Mouse (Mus musculus): ENCODE results near the gene Cnih1.
"Not testable (repeated sequence)": the region's sequence is repeated elsewhere in the genome, so short reads cannot be mapped to it uniquely, and the experiment has no call there.

The Cnih1 gene

DNA sequence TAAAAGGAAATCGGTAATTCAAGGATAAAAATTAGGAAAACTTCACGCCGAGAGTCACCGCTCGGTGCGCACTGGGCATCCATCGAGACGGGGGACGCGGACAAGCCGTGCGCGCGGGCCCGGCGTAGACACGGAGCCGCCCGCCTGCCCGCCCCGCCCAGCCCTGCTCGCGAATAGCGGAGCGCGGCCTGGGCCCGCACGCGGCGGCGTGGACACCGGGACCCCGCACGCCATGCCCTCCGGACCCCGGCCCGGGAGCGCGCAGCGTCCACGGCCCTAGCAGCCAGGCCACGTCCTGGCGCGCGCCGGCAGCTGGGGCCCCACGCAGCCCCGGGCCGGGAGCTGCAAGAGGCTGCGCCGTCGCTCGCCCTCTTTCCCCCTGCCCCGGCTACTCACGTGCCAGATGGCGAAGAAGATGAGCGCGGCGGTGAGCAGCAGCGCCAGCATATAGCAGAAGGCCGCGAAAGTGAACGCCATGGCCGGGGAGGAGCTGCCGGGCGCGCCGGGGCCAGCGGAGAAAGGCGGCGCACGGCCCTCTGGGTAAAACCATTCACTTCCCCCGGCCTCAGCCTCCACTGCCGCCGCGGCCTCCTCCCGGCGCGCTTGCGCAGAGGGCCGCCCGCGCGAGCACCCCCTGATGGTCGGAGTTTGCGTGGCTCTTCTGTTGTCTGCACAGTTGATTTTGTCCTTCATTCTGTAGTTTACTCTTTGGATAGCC, at the start of gene Cnih1:
Cnih1 (minus strand) TSS at position 625 of the 718 bp plus-strand sequence.
- DNase-seq (ENCODE audit: low spot score) = peak; percentile 93

DNA sequence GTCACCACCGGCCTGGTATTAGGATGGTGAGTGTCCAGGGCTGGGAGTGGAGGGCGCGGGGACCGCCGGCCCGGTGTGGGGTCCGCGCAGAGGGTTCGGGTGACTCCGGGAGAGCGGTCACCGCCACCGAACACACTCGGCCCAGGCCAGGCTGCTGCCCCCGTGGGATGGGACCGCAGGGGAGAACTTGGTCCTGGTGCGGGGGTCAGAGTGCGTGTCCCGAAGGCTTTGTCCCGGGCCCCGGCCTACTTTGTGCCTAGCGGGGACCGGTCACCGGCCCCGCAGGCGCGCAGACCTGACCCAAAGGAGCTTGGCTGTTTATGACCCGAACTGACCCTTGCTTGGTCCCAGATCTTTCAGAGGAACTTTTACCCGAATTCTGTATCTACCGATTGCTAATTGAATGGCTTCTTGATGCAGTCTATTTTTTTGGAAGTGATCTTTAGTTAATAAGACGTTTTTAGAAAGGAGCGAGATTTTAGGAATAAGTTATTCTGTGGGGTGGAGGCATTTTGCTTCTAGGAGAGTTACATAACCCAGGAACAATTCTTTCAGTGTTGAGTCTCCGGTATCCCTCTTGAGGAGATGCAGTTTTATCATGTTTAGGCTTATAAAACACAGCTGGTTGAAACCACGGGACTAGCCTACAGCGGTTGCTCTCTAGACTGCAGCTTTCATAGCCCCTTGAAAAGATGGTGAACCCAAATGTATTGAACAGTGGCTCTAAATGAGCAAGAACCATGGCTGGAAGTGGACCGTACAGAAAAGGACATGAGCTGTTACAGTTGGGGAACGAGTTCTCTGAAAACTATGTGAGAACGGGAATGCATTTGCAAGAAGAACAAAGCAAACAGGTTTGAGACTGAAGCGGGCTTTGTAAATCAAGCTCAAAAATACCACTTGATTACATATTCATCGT, 44.4 kb upstream of the Cnih1 start:
- no peak for DNase-seq (ENCODE audit: low spot score)

GRCm38 (mm10) chr14:46831837-46832333, 43.7 kb upstream of the Cnih1 start, which contains the start of gene Cgrrf1:
Gene Cgrrf1 (plus strand): TSS chr14:46832125.
- peak; percentile 83 for DNase-seq (ENCODE audit: low spot score)

DNA sequence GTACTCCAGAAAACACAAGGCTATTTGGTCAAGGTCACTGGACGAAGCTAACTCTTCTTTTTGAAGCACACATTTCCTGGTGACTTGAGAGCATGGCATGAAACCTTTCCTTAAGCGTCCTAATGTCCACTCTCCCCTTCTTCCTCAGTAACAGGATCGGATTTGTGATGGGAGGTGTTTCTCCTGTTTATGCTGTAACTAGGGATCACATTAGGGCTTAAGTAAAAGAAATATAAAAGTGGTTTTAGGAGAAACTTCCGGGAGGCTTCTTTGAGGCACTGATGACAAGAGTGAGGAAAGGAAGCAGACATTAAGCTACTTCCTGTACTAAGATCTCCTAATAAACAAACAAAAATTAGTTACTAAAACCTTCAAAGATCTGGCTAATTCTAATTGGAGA, 43.1 kb upstream of the Cnih1 start:
- no peak for DNase-seq (ENCODE audit: low spot score)

DNA sequence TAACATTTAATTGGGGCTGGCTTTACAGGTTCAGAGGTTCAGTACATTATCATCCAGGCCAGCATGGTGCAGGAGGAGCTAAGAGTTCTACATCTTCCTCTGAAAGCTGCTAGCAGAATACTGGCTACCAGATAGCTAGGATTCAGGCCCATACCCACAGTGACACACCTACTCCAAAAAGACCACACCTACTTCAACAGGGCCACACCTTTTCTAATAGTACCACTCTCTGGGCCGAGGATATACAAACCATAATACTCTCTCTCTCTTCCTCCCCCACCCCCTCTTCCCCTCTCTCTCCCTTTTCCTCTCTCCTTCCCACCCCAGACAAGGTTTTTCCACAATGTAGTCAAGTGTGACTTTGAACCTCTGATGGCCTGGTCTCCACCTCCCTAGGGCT, 39.2 kb upstream of the Cnih1 start:
- DNase-seq (ENCODE audit: low spot score) = no peak

DNA sequence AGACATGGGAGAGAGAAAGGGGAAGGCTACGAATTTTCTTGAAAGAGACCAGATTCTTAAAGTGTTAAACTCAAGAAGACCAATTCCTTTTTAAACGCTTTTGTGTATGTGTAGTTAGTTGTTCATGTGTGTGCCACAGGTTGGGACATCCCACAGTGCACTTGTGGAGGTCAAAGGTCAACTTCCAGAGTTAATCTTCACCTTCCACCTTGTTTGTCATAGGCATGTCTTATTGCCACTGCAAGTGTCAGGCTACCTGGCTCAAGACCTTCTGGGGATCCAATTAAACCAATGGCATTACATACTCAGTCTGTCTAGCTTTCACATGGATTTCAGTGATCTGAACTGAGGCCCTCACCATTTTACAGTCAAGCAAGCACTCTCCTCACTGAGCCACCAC, 35.8 kb upstream of the Cnih1 start:
- no peak for DNase-seq (ENCODE audit: low spot score)

- DNase-seq (ENCODE audit: low spot score) = peak; percentile 97
Measured at GRCm38 (mm10) chr14:46821873-46822716, 33.9 kb upstream of the Cnih1 start, which contains the start of gene Gmfb. Gene Gmfb (minus strand): TSS chr14:46822242.

GRCm38 (mm10) chr14:46821271-46821872, 33.2 kb upstream of the Cnih1 start:
- DNase-seq (ENCODE audit: low spot score) = no peak

- DNase-seq (ENCODE audit: low spot score) = not testable (repeated sequence)
Measured at GRCm38 (mm10) chr14:46819961-46820360, 31.8 kb upstream of the Cnih1 start.

GRCm38 (mm10) chr14:46818743-46819142, 30.5 kb upstream of the Cnih1 start:
- no peak for DNase-seq (ENCODE audit: low spot score)

DNA sequence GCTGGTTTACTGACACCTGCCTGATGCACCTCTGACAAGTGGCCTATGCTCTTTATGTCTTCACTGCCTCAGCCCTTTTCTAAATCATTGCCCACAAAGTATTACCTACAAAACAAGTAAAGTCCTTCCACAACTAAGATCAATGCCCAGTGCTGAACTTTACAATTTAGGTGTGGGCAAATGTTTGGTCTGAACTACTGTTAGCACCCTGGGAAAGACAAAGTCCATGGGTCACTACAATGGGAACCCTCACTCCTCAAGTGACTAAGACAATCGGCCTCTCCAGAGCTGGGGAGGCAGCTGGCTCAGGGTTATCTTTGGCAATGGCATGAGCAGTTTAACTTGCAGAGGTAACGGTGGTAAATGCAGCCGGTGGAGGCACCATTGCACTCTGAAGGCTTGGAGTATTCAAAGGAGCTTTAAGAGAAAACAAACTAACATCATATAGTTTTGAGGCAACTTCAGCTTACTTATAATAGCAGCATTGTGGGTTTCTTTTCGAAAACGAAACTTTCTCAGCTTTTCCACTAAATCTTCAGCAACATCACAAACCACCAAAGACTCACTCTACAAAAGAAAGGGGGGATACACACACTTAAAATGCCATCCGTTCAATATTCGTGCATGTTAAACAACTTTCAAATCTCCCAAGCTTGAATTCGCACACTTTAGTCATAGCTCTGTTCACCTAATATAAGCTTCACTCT, 28.9 kb upstream of the Cnih1 start:
- DNase-seq (ENCODE audit: low spot score) = no peak

- no peak for DNase-seq (ENCODE audit: low spot score)
Measured at GRCm38 (mm10) chr14:46815640-46816039, 27.4 kb upstream of the Cnih1 start.

GRCm38 (mm10) chr14:46807927-46808326, 19.7 kb upstream of the Cnih1 start:
- DNase-seq (ENCODE audit: low spot score) = no peak

- no peak for DNase-seq (ENCODE audit: low spot score)
Measured at GRCm38 (mm10) chr14:46806186-46806585, 18.0 kb upstream of the Cnih1 start.

DNA sequence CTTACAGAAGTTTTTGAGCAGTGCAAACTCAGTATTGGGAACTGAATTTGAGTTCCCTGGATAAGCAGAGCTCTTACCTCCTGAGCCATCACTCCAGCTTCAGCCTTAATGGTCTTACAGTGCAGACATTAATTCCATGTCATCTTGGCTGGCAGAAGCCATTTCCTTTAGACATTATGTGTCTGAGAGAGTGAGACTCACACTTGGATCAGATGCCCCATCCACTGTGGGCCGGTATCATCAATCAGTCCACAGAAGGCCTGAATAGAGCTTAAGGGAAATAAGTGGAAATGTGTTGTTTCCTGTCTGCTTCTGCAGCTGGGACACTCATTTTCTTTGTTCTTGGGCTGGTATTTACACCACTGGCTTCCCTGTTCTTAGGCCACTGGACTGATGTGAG, 15.6 kb upstream of the Cnih1 start:
- no peak for DNase-seq (ENCODE audit: low spot score)

DNA sequence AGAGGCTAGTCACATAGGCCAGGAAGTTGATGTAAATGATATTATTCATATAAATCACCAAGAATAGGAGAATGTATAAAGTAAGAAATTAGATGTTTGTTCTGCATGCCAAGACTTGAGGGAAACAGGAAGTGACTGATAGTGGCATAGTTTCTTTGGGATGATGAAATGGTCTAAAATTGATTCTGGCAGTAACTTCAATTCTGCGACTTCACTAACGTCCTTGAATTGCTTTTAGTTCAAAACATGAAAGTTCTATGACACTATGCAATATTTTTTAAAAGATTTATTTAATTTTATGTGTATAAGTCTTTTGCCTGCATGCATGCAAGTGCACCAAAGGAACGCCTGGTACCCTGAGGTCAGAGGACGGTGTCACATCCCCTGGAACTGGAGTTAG, 15.0 kb upstream of the Cnih1 start:
- DNase-seq (ENCODE audit: low spot score) = no peak

- DNase-seq (ENCODE audit: low spot score) = no peak
Measured at GRCm38 (mm10) chr14:46800684-46801345, 12.6 kb upstream of the Cnih1 start.

- DNase-seq (ENCODE audit: low spot score) = no peak
Measured at GRCm38 (mm10) chr14:46794157-46794556, 5.9 kb upstream of the Cnih1 start.

GRCm38 (mm10) chr14:46790723-46791122, 2.5 kb upstream of the Cnih1 start:
- no peak for DNase-seq (ENCODE audit: low spot score)

DNA sequence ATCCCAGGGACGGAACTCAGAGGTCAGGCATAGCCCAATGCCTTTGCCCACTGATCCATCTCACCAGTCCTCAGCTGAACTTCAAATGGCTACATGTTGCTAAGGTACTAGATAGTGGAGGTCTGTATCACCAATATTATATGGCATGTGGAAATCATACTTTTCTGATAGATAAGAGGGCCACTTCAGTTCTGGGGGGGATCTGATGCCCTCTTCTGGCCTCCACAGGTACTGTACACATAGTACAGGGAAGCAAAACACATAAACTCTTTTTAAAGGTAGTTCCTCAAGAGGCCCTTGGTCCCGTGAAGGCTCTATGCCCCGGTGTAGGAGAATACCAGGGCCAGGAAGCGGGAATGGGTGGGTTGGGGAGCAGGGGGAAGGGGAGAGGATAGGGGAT, 2.1 kb upstream of the Cnih1 start:
- no peak for DNase-seq (ENCODE audit: low spot score)

Data from urinary bladder, postnatal 25 days (tissue).